Mouse (Mus musculus) limb, embryonic 14.5 days (tissue): ENCODE results near the gene Sfta2. TPM values are rescaled to one million over a fixed set of nuclear protein-coding genes. Genes with fewer than 3 reads are reported as not detected.

Experiments used
- ATAC-seq: fragments of 200-750 bp; cut with Nextera tagmentation; 2 replicates; pipeline ENCODE4 v1.8.0; 2017; ENCODE audit warnings: low read depth, moderate number of reproducible peaks, moderate TSS enrichment; ENCODE audit not compliant: low FRiP score
- DNase-seq: peaks from one replicate; pipeline ENCODE4 v3.0.0-alpha.2; 2015; ENCODE audit warnings: low spot score
- H3K27ac ChIP-seq: fragments of 300-500 bp; sonication (generic); replicated peaks from 2 replicates; pipeline ENCODE4 v1.5.1; 2014; ENCODE audit warnings: low read depth, mild to moderate bottlenecking, low read length, moderate library complexity, mixed read lengths
- H3K27me3 ChIP-seq: fragments of 300-500 bp; sonication (generic); 2 replicates; pipeline ENCODE4 v1.6.1; 2014; ENCODE audit warnings: low read length, mixed read lengths; ENCODE audit not compliant: control insufficient read depth, insufficient read depth
- H3K36me3 ChIP-seq: fragments of 300-500 bp; sonication (generic); 2 replicates; pipeline ENCODE4 v1.6.1; 2014; ENCODE audit warnings: mild to moderate bottlenecking, low read length, moderate library complexity, mixed read lengths; ENCODE audit not compliant: control insufficient read depth, insufficient read depth
- H3K4me1 ChIP-seq: fragments of 300-500 bp; sonication (generic); 2 replicates; pipeline ENCODE4 v1.6.1; 2014; ENCODE audit warnings: antibody characterized with exemption, low read length, mixed read lengths; ENCODE audit not compliant: control insufficient read depth, insufficient read depth
- H3K4me2 ChIP-seq: fragments of 300-500 bp; sonication (generic); replicated peaks from 2 replicates; pipeline ENCODE4 v1.6.1; 2014; ENCODE audit warnings: low read depth, mild to moderate bottlenecking, low read length, moderate library complexity; ENCODE audit not compliant: severe bottlenecking
- H3K4me3 ChIP-seq: fragments of 300-500 bp; sonication (generic); replicated peaks from 2 replicates; pipeline ENCODE4 v1.5.1; 2014; ENCODE audit warnings: low read length
- H3K9ac ChIP-seq: fragments of 300-500 bp; sonication (generic); 2 replicates; pipeline ENCODE4 v1.6.1; 2014; ENCODE audit warnings: mild to moderate bottlenecking, low read depth, low read length, moderate library complexity; ENCODE audit not compliant: severe bottlenecking
- H3K9me3 ChIP-seq: fragments of 300-500 bp; sonication (generic); 2 replicates; pipeline ENCODE4 v1.6.1; 2016; ENCODE audit warnings: low read length; ENCODE audit not compliant: control insufficient read depth
- POLR2A ChIP-seq: fragments of 200-500 bp; IDR thresholded peaks from 2 replicates; pipeline ENCODE4 v1.8.0; 2012; ENCODE audit warnings: inconsistent platforms, mild to moderate bottlenecking, moderate library complexity, borderline replicate concordance; ENCODE audit not compliant: insufficient read depth, insufficient read length; ENCODE audit errors: extremely low read depth
- WGBS: fragments of 180-500 bp; shearing (Covaris S2); extraction: QIAGEN DNeasy Blood & Tissue Kit; methylation state at CpG from one replicate; pipeline ENCODE4 v1.1.7; 2014; 5-methylcytosine and 5-hydroxymethylcytosine counted together
- polyA plus RNA-seq, 2 experiments: library from polyadenylated mRNA; depleted of rRNA in 1 of 2; stranded (reverse) in 1 of 2; unstranded in 1 of 2; fragments of >200 nt; fragmentation: Nextera tagmentation in 1 of 2; extraction: Ambion mirVana in 1 of 2; gene quantifications; 2 replicates each; pipeline versions ENCODE4 v1.2.1 to v1.2.3; 2012 to 2014

Sfta2 gene
- polyA plus RNA-seq (2012; rRNA removed) (not detected in 2 replicates), polyA plus RNA-seq (2014; fragmentation: Nextera tagmentation; extraction: Ambion mirVana) (not detected in 2 replicates)

DNA sequence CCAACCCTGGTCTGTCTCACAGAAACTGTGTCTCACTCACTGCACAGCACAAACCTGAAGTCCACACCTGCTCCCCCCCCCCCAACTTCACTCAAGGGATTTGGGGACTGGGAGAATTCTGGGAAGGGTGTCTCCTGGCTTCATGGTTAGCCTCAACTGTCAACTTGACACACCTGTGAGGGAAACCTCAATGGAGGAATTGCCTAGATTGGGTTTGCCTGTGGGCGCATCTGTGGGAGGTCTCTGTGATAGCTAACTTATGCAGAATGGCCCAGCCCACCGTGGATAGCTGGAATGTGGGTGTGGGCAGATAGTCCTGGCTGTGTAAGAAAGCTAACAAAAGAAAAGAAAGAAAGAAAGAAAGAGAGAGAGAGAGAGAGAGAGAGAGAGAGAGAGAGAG is at the start of gene Sfta2:
Gene Sfta2, plus strand, starts transcription at position 301 of the 400 bp plus-strand sequence.
- no peak for TF ChIP-seq POLR2A
- Histone ChIP-seq H3K36me3 (no peaks in the 10 kb centered on the region), H3K9me3 (no peaks in the 10 kb centered on the region; the same call in 1 of the 2 replicates), H3K9ac (no peak within 1 kb of the TSS), H3K4me1 (no peaks in the 10 kb centered on the region), H3K27me3 (no peaks in the 10 kb centered on the region), H3K27ac (no peak within 1 kb of the TSS), H3K4me2 (no peak within 1 kb of the TSS), H3K4me3 (no peak within 1 kb of the TSS)
- DNase-seq (no peak), ATAC-seq (no peak)
- 61% methylated on average over 2 of the region's 2 CpGs for WGBS

DNA sequence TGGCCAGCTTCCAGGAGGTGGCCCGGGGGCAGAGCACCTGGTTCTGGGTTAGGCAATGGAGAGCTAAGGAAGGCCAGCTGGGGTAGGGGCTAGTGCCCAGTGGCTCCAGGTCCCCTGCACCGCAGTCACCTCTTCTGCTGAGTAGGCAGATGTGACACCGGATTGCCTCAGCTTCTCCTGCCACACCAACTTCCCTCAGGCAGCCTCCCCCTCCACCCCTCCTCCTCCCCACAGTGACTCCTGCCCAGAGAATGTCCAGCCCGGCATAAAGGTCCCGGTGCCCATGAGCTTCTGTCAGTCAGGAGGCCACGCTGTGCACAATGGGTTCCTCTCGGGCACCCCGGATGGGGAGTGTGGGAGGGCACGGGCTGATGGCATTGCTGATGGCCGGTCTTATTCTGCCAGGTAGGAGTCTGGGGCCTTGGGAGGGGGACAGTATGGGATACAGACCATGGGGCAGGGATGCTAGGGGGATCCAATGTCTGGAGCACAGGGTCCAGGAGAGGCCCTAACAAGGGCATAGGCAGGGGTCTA is 49.4 kb upstream of the Sfta2 start, which contains the start of gene Cdsn:
Gene Cdsn, plus strand, starts transcription at position 248 of the 534 bp plus-strand sequence.
- H3K36me3 ChIP-seq: no peaks in the 10 kb centered on the region
- H3K9ac ChIP-seq: no peak within 1 kb of the TSS
- WGBS: 84% methylated on average over 10 of the region's 10 CpGs
- no peak within 1 kb of the TSS for H3K27ac ChIP-seq
- H3K4me3 ChIP-seq: no peak within 1 kb of the TSS
- no peak for TF ChIP-seq POLR2A
- no peak within 1 kb of the TSS for H3K4me2 ChIP-seq
- ATAC-seq: no peak
- no peaks in the 10 kb centered on the region for H3K9me3 ChIP-seq
- H3K4me1 ChIP-seq: no peaks in the 10 kb centered on the region; the same call in 1 of the 2 replicates
- no peaks in the 10 kb centered on the region for H3K27me3 ChIP-seq
- no peak for DNase-seq

DNA sequence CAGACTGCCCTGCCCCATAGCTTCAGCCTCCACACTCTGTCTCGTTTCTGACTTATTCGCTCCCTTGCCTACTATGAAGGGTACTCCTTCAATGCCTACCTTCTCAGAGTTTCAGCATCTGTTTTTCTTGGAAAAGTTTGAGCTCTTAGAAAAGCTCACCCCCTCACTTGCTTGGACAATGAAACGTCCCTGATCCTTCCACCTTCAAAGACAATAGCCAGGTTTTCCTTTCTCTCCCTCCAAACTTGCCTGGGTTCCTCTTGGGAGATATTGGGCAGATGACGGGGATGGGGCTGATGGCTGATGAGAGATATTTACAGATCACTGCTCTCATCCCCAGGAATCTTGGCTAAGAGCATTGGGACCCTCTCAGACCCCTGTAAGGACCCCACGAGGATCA is 47.0 kb upstream of the Sfta2 start:
- DNase-seq (no peak), ATAC-seq (no peak)
- Histone ChIP-seq H3K9me3 (no peaks in the 10 kb centered on the region), H3K36me3 (no peaks in the 10 kb centered on the region), H3K27ac (no peak overlapping the region), H3K4me1 (no peaks in the 10 kb centered on the region; the same call in 1 of the 2 replicates), H3K4me2 (no peak overlapping the region), H3K27me3 (no peaks in the 10 kb centered on the region), H3K4me3 (no peak overlapping the region), H3K9ac (no peak overlapping the region)
- TF ChIP-seq POLR2A: no peak
- WGBS: 82% methylated on average over 5 of the region's 5 CpGs

DNA sequence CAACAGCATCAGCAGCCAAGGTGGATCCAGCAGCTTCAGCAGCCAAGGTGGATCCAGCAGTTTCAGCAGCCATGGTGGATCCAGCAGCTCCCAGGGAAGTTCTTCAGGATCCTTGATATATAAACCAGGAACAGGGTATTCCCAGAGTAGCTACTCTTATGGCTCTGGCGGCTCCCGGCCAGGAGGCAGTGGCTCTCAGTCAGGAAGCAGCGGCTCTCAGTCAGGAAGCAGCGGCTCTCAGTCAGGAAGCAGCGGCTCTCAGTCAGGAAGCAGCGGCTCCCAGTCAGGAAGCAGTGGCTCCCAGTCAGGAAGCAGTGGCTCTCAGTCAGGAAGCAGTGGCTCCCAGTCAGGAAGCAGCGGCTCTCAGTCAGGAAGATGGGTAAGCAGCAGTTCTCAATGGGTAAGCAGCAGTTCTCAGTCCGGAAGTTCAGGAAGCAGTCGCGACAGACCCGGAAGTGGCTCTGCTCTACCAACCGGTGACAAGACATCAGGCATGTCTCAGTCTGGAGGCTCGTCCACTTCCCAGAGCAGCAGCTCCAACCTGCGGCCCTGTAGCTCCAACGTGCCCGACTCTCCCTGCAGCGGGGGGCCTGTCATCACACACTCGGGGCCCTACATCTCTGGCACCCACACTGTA is 46.5 kb upstream of the Sfta2 start:
- Histone ChIP-seq H3K27me3 (no peaks in the 10 kb centered on the region), H3K4me2 (no peak overlapping the region), H3K9me3 (no peaks in the 10 kb centered on the region), H3K9ac (no peak overlapping the region), H3K4me3 (no peak overlapping the region), H3K4me1 (no peaks in the 10 kb centered on the region), H3K27ac (no peak overlapping the region), H3K36me3 (no peaks in the 10 kb centered on the region)
- no peak for TF ChIP-seq POLR2A
- 93% methylated on average over 18 of the region's 18 CpGs for WGBS
- DNase-seq: no peak
- ATAC-seq: no peak

DNA sequence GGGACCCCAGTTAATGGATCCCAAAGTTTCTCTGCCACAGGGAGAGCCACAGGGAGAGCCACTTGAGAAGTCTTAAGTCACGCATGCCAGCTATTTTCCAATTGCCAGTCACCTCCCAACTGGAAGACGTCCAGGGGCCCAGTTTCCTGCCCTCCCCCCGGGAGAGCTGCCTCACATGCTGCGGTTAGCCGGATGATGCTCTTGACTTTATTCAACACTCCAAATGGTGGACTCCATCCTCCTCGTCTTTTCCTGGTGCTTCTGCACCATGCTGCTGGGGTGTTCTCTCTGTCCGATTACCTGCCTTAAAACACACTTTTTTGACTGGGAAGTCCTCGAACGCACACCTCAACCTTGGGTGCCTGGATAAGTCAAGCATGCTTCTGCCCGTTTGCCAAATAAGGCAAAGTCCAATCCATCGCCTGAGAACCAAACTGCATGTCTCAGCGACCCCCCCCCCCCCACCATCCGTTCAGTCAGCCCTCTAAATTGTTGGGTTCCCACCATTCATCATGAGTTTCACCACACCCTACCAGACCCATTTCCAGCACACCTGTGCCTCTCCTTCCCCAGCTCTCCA is 45.1 kb upstream of the Sfta2 start:
- H3K4me3 ChIP-seq: no peak overlapping the region
- H3K27ac ChIP-seq: no peak overlapping the region
- H3K9ac ChIP-seq: no peak overlapping the region
- H3K27me3 ChIP-seq: no peaks in the 10 kb centered on the region
- no peak for TF ChIP-seq POLR2A
- H3K36me3 ChIP-seq: no peaks in the 10 kb centered on the region
- H3K9me3 ChIP-seq: no peaks in the 10 kb centered on the region
- WGBS: 92% methylated on average over 13 of the region's 13 CpGs
- H3K4me1 ChIP-seq: no peaks in the 10 kb centered on the region
- DNase-seq (no peak), ATAC-seq (no peak)
- no peak overlapping the region for H3K4me2 ChIP-seq
